Mouse (Mus musculus) ovary, postnatal 10 days (tissue): Measurements from ENCODE around the gene Pknox2.

Experiments
- DNase-seq: peaks from one replicate; pipeline ENCODE4 v3.0.0; 2022; ENCODE audit warnings: low spot score

The Pknox2 gene

GRCm38 (mm10) chr9:37101059-37101940 is 45.9 kb downstream of the Pknox2 start:
- DNase-seq, result no peak

DNA sequence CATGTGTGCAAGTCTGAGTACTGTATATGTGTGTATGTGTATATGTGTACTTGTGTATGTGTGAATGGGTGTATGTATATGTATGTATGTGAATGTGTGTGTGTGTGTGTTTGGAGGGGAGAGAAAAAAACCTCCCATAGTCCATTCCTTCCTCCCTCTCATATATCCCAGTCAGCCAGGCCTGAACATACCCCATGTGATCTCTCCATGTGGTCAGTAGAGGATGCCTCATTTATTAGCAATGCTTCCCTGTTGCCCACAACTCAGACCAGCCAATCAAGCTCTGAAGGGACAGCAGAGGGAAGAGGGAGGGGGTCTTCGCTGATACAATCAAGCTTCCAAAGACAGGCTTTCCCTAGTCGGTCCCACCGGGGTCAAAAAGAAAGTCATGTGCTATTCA is 47.6 kb downstream of the Pknox2 start:
- DNase-seq, result no peak

DNA sequence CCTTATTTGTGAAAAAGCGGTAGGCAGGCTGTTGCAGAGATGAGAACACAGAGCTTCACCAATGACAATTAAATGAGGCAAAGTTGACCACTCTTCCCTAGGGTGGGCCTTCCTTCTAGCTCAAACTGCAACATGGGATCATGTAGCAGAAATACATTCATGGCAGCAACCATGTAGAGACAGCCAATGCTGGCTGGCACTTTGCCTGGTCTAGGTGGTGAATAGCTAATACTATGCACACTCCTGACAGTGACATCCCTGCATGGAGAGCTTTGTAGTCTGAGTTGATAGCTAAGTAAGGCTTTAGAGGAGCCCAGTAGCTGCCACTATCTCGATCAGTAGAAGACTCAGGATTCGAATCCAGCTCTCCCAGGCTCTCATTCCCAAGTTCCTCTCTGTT is 48.6 kb downstream of the Pknox2 start:
- DNase-seq, result no peak

- no peak for DNase-seq
These were observed 52.8 kb downstream of the Pknox2 start for GRCm38 (mm10) chr9:37094230-37094990.

DNA sequence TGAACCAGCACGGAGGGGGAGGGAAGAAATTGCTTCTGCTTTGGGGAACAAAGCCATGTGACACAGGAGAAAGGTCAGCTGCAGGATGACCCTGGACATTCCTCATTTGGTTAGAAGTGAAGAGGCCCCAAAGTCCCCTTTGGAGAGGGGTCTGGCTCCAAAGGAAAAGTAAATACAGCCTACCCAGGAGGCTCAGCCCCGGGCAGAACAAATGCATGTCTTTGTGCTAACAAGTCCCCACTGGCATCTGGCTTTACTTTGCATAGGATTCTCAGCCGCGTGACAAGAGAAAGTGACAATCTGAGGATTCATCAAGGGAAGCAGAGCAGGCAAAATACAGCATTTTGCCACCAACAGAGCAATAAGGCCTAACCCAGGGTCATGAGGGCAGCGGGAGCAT is 54.1 kb downstream of the Pknox2 start:
- DNase-seq, result no peak

DNA sequence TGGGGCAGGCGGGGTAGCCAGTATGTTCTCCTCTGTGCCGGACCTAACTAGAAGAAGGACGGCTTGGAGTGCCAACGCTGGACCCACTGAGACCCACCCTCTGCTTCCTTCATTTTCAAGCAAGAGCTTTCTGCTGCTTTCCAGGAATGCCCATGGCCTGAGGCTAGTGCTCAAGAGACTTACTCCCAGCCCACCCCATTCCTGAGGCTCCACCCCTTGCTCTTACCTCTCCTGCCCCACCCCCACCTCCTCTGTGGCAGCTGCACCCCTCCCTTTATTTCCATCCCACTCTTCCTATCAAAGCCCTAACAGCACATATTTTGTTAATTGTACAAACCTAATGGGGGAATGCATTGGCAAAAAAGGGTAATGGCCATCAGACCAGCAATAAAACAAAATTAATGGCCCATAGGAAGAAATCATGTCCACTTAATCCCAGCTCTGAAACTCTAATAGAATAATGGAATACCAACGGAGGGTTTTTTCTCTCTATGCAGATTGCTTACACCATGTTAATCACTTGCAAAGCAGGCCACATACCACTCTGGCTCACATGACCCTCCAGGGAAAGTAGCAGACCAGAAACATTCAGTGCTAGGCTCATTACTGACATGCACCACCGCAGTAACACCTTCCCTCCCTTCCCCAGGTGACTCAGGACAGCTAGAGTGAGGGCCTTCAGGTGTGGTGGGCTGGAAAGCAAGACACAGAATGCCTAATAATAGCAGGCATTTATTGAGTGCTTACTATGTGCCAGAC is 57.1 kb downstream of the Pknox2 start:
- no peak for DNase-seq

DNA sequence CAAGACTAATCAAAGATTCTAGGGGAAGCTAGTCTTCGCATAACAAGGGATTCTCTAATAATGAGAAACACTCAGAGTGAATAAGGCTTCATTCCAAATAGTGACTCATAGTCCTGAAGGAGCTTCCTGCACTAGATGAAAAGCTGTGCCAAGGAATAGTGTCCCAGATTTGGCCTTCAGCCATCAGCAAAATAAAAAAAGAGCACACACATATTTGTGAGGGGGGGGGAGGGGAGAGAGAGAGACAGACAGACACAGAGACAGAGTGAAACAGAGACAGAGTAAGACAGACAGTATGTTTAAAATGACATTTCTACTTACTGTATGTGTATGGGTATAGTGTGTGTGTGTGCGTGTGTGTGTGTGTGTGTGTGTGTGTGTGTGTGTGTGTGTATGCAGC is 61.8 kb downstream of the Pknox2 start:
- no peak for DNase-seq

GRCm38 (mm10) chr9:37082246-37082645 is 65.0 kb downstream of the Pknox2 start:
- DNase-seq, result no peak

DNA sequence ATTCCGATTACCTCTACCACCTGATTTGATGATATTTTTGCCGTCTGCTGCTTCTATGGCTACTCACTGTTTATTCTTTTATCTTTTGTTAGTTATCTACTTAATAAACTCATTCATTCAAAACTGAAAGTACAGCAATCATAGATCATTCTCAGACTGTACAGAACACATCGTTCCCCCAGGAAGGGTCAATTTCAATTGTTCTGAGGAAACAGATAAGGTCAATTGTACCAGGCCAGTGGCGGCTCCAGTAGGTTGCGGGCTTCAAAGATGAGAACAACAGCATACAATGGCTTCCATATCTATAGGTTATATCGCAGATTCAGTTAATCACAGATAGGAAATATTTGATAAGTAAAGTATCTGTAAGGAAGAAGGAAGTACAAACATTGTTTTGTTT is 66.9 kb downstream of the Pknox2 start:
- DNase-seq, result no peak

DNA sequence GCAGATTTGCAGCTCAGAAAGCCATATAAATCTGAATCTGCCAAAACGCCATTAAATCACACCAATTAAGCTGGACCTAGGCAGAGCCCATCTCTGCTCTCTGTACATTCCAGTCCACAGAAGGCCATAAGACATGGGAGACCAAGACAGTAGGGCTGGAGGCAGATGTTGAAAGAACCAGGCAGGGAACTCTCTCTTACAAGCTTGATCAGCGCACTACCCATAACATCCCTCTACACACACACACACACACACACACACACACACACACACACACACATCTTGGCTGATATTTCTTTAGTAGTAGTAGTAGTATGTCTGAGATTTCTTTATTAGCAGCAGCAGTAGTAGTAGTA is 70.2 kb downstream of the Pknox2 start:
- no peak for DNase-seq

DNA sequence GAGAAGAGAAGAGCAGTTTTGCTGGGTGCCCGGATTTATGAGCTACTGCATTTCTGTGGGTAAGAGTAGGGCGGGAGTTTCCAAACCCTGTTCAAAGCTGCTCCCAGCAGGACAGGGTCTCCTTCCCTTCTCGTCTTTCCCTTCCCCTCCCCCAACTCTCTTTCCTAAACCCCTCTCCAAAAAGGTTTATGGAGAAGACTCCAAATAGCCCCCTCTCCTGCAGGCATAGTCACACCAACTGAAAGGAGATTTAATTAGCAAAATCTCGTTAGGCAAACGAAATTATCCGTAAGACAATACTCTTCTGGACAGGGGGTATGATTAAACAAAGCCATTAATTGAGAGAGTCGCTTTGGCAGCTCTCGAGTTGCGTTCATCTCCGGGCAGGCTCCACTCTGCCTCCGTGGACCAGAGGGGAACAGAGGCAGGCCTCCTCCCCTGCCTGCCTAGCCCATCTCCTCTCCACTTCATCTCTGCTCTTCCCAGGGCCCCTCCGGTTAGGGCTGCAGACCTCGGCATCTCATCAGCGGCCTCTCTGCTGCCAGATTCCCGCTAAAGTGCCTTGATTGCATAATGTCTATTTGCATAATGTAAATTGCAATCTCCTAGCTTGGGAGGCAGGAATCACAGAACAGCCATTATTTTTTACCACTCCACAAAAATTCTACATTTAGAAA is 70.7 kb downstream of the Pknox2 start:
- no peak for DNase-seq

GRCm38 (mm10) chr9:37075903-37076302 is 71.3 kb downstream of the Pknox2 start:
- DNase-seq, result no peak

DNA sequence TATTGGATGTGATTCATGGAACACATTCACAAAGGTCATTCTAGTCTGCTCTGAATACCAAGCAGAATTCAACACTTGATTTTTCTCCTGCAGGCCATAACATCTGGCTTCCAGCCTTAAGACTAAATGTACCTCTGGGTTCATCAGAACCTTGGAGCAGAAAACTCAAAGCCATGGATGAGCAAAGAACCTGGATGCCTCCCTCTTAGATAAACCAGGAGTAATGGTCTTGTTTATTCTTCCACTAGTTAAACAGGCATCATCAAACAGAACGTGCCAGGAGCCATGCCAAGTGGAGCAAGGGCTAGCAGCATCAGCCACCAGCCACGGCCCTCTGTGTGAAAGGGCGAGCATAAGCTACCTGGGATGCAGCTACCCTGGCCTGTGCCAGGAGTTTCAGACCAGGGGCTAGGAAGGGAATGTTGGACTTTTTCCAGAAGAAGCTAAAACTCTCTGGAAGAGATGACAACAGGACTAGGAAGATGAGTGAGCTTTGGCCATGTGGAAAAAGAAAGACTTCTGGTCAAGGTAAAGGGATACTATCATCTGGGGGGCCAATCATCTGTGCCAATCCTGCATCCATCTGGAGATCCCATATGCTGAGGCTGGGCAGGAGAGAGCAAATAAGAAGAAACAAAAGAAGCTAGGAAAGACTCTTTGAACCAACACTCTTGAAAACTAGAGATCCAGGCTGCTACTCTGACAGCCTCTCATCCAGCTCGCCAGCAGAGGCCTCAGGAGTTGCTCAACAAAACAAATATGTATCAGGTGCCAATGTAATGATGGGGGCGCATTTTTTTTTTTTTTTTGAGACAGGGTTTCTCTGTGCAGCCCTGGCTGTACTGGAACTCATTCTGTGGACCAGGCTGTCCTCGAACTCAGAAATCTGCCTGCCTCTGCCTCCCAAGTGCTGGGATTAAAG is 77.6 kb downstream of the Pknox2 start:
- DNase-seq, result no peak

DNA sequence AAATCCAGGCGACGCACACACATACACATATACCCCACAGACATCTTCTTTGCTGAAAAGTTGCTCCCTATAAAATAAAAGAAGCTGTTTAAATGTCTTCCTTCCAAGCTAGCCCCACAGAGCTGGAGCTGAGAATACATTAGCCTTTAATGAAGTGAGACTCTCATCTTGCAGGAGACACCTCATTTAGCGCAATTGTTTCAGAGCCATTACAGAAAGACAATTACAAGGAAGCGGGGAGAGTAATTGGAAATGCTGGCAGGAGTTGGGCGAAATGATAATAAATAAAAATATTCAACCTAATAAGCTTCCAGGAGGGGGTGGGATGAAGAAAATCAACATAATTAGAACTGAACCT is 79.8 kb downstream of the Pknox2 start:
- DNase-seq, result no peak

DNA sequence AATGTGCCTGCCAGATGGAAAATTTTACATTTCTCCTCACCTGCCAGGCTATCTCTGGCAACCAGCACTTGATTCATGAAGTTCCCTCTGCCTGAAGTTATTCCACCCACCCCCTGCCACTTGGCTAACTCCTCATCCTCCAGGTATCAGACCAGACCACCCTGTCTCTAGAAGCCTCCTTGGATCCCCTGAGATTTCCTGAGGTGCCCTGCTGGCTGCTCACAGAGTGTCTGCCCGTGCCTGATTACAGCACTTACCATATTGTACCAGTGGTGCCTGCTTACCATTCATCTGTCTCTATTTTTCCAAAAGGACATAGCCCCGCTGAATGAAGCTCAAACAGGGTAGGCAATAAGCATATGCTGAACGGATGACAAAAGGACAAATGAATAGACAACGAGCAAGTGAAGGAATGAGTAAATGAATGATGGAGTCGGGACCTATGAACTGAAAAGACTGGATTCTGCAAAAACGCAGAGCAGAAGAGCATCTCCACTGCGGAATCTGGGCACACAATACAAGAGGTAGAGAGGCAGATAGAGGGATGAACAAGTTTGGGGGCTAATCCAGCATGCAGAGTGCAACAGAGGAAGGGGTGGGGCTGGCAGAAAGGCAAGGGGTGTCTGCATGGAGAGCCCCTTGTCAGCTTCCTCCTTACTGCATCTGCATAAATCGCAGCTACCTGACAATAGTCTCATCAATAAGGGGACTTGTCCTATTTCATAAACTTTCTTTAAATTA is 80.3 kb downstream of the Pknox2 start:
- DNase-seq, result no peak

- DNase-seq, result no peak
These were observed 85.6 kb downstream of the Pknox2 start for GRCm38 (mm10) chr9:37061627-37062026.

- no peak for DNase-seq
These were observed 92.5 kb downstream of the Pknox2 start for GRCm38 (mm10) chr9:37054703-37055102.

GRCm38 (mm10) chr9:37053601-37054512 is 93.3 kb downstream of the Pknox2 start:
- DNase-seq, result peak; percentile 24

DNA sequence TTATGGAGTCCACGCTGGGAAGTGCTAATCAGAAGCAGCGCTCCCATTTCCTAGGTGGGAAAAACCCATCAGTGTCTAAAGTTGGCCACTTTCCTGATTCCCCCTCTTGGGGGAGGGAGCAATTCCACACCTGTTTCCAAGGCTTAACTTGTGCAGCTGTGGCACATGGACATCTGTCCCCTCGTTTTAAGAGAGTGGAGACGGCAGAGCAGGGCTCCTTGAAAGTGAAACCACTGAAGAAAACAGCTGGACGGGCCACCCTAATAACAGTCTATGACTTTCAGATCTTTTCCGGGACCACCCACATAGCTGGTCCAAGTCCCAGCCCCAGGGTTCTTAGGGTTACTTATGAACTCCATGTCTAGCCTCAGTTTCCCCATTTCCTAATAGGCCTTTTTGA is 94.2 kb downstream of the Pknox2 start:
- DNase-seq, result no peak
